Mouse (Mus musculus) C2C12 (cell line): ENCODE data around the gene Mien1.

Source experiments
- CTCF ChIP-seq: IDR thresholded peaks from one replicate; pipeline ENCODE4 v1.5.1; 2011; ENCODE audit not compliant: control insufficient read depth, insufficient read depth, insufficient read length
- FOSL1 ChIP-seq: IDR thresholded peaks from one replicate; pipeline ENCODE4 v1.8.0; 2011; ENCODE audit warnings: mild to moderate bottlenecking, low read length; ENCODE audit not compliant: poor library complexity, insufficient read depth, severe bottlenecking
- USF1 ChIP-seq: IDR thresholded peaks from one replicate; pipeline ENCODE4 v1.6.1; 2011; ENCODE audit warnings: low read depth, mild to moderate bottlenecking, control low read depth, moderate library complexity

DNA sequence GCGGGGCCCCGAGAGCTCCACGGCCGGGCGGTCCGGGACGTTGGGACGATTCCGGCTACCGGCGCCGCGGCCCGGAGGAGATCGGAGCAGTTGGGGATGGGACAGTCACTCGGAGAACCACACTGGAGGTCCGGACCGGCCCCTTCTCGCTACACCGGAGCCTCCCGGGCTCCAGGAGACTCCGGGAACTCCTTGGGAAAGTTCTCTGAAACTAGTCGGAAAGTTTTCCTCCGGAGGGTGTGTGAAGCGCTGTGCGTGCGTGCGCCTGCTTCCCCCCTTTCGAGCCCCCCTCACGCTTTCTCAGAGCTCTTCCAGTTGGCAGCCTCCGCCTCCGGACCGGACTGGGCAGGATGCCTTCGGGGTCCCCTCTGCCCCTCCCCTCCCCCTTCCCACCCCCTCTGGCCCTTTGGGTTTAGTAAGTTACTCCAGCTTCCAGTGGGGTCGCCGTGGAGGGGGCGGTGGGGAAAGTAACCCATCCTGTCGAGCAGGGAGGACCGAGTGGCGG, 25.9 kb downstream of the Mien1 start:
- no peak for TF ChIP-seq FOSL1
- no peak for TF ChIP-seq CTCF
- TF ChIP-seq USF1, result no peak
